Mouse (Mus musculus): ENCODE results near the gene Pif1. TPM values are rescaled to one million over a fixed set of nuclear protein-coding genes. Genes with fewer than 3 reads are reported as not detected.

The Pif1 gene
- total and polyA plus RNA-seq, 3 experiments, result 11.2 to 14.5 (median 12.2) TPM

DNA sequence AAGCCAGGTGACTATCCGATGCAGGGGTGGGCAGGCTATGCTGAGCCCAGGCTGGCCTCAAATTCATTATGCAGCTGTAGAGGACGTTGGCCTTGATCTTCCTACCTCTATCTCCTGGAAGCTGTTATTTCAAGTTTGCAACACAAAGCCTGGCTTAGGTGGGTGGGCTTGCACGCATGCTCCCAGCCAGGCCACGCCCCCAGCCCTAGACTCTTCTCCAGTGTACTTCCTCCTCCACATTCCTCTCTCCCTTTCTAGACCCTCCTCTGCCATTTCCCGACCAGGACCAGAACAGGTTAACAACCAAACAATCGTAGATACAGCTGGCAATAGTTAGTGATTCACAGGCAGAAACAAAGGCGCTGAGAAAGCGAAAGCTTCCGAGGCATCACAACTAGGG, 6.6 kb downstream of the Pif1 start:
- Histone ChIP-seq H3K4me2 (ENCODE audit: insufficient read depth, low read depth, poor library complexity, severe bottlenecking) (no peak overlapping the region), H3K27me3 (replicated peaks) (no peaks in the 10 kb centered on the region), H3K9me3 (replicated peaks; ENCODE audit: low read length) (peaks cover 6% of the 10 kb centered on the region), H3K4me1 (ENCODE audit: control insufficient read depth in 1 of 2, insufficient read depth in 2 of 2) (peaks cover 8 to 15% of the 10 kb centered on the region in 2 experiments; a peak in 3 of 4 replicates), H3K9ac (ENCODE audit: insufficient read depth, low read depth) (no peak overlapping the region), H3K4me3 (replicated peaks in 1 of 3; ENCODE audit: low read depth in 2 of 3, low read length in 2 of 3, poor library complexity in 1 of 3) (no peak overlapping the region), H3K36me3 (replicated peaks in 1 of 2; ENCODE audit: control insufficient read depth in 1 of 2, insufficient read depth in 1 of 2, low read length in 1 of 2) (peaks cover 38 to 74% of the 10 kb centered on the region in 2 experiments), H3K79me2 (replicated peaks; ENCODE audit: control insufficient read depth, extremely low read depth, insufficient read depth, poor library complexity, severe bottlenecking) (no peaks in the 10 kb centered on the region), H3K27ac (ENCODE audit: insufficient read depth, low read depth) (no peak overlapping the region)
- TF ChIP-seq TBP (conservative IDR thresholded peaks at IDR 0.05; ENCODE audit: low read depth, low read length), result no peak
- no peak for TF ChIP-seq IRF4 (IDR thresholded peaks at IDR 0.05; ENCODE audit: low read depth, low read length)
- no peak for TF ChIP-seq POLR2AphosphoS2 (IDR thresholded peaks at IDR 0.05; ENCODE audit: low read depth, low read length)
- TF ChIP-seq ETS1 (conservative IDR thresholded peaks at IDR 0.05; ENCODE audit: low read depth, low read length), result no peak
- TF ChIP-seq CTCF (conservative IDR thresholded peaks at IDR 0.05 in 1 of 2, IDR thresholded peaks at IDR 0.05 in 1 of 2; ENCODE audit: low read depth in 2 of 2, low read length in 2 of 2), result no peak
- TF ChIP-seq GABPA (IDR thresholded peaks at IDR 0.05; ENCODE audit: insufficient replicate concordance, low read depth, low read length), result no peak
- TF ChIP-seq KAT2A (IDR thresholded peaks at IDR 0.05; ENCODE audit: insufficient replicate concordance, low read length), result no peak
- no peak for TF ChIP-seq ZC3H11A (IDR thresholded peaks at IDR 0.05; ENCODE audit: low read depth, low read length)
- TF ChIP-seq TCF12 (IDR thresholded peaks at IDR 0.05; ENCODE audit: low read depth, low read length), result no peak
- TF ChIP-seq UBTF (IDR thresholded peaks at IDR 0.05; ENCODE audit: low read depth, low read length), result no peak
- no peak for TF ChIP-seq RCOR1 (conservative IDR thresholded peaks at IDR 0.05; ENCODE audit: low read depth, low read length)
- dilution Hi-C loops (cut with MboI; ENCODE audit: extremely low pct_ligation_motif_present, extremely low pct_unique_long_range_greater_than_20kb, low sequenced_read_pairs), result no loop called here
- no peak for DNase-seq (ENCODE audit: extremely low read depth)
- in situ Hi-C loops (cut with MboI; ENCODE audit: low pct_ligation_motif_present, low pct_unique_long_range_greater_than_20kb, low sequenced_read_pairs), result no loop called here

DNA sequence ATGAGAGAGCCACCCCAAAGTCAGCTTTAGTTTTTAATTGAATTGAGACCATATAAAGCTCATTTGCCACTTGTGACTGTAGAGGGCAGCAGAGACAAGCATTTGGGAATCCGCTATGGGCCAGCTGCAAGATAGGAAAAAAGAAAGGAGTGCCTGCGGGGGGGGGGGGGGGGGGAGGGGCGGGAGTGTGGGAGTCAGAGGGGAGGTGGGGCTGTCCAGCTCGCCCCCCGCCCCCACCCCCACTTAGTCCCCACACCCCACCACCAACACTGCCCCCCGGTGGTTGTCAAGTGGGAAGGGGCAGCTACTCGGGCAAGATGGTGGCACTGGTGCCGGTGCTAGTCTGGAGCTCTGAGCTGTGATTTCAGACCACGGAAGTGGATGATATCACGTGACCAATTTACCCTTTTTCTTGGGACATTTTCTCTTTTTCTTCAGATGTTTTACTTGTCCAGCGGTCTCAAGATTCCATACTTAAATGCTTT, 11.8 kb downstream of the Pif1 start:
- peak overlapping the region; percentile 25; the same call in 1 of the 2 replicates for H3K4me2 ChIP-seq (ENCODE audit: insufficient read depth, low read depth, poor library complexity, severe bottlenecking)
- no peak overlapping the region for H3K4me3 ChIP-seq (replicated peaks in 1 of 3; ENCODE audit: low read depth in 2 of 3, low read length in 2 of 3, poor library complexity in 1 of 3)
- TF ChIP-seq PAX5 (IDR thresholded peaks at IDR 0.05; ENCODE audit: low read length) (no peak), MAX (IDR thresholded peaks at IDR 0.05; ENCODE audit: low read length) (no peak), NELFE (IDR thresholded peaks at IDR 0.05; ENCODE audit: low read depth, low read length) (no peak), ELF1 (IDR thresholded peaks at IDR 0.05; ENCODE audit: low read depth, low read length) (peak; percentile 29; the same call in 1 of the 2 replicates), E2F4 (IDR thresholded peaks at IDR 0.05; ENCODE audit: insufficient replicate concordance, low read depth, low read length) (no peak), SIN3A (IDR thresholded peaks at IDR 0.05; ENCODE audit: low read length) (no peak), ZMIZ1 (IDR thresholded peaks at IDR 0.05; ENCODE audit: low read depth, low read length) (no peak), POLR2A (IDR thresholded peaks at IDR 0.05; ENCODE audit: low read depth, low read length) (no peak), RAD21 (IDR thresholded peaks at IDR 0.05; ENCODE audit: low read depth, low read length) (peak; percentile 51), IRF4 (IDR thresholded peaks at IDR 0.05; ENCODE audit: low read depth, low read length) (no peak), USF1 (IDR thresholded peaks at IDR 0.05; ENCODE audit: low read depth, low read length) (peak; percentile 79), ETS1 (conservative IDR thresholded peaks at IDR 0.05; ENCODE audit: low read depth, low read length) (no peak), USF2 (conservative IDR thresholded peaks at IDR 0.05; ENCODE audit: low read depth, low read length) (peak; percentile 83), SMC3 (IDR thresholded peaks at IDR 0.05; ENCODE audit: low read depth, low read length) (peak; percentile 28), EP300 (IDR thresholded peaks at IDR 0.05; ENCODE audit: low read length) (no peak), NRF1 (IDR thresholded peaks at IDR 0.05; ENCODE audit: low read depth, low read length) (no peak), MEF2A (IDR thresholded peaks at IDR 0.05; ENCODE audit: borderline replicate concordance, low read depth, low read length) (no peak), BHLHE40 (IDR thresholded peaks at IDR 0.05; ENCODE audit: low read depth, low read length) (peak; percentile 64), MXI1 (IDR thresholded peaks at IDR 0.05; ENCODE audit: low read depth, low read length) (no peak), POLR2AphosphoS2 (IDR thresholded peaks at IDR 0.05; ENCODE audit: low read depth, low read length) (no peak), CTCF (conservative IDR thresholded peaks at IDR 0.05 in 1 of 2, IDR thresholded peaks at IDR 0.05 in 1 of 2; ENCODE audit: low read depth in 2 of 2, low read length in 2 of 2) (peak in 1 of 2 experiments; percentile 67; a peak in 2 of 4 replicates), KAT2A (IDR thresholded peaks at IDR 0.05; ENCODE audit: insufficient replicate concordance, low read length) (no peak)
- H3K36me3 ChIP-seq (replicated peaks in 1 of 2; ENCODE audit: control insufficient read depth in 1 of 2, insufficient read depth in 1 of 2, low read length in 1 of 2), result peaks cover 10 to 26% of the 10 kb centered on the region in 2 experiments
- H3K9me3 ChIP-seq (replicated peaks; ENCODE audit: low read length), result peaks cover under 1% of the 10 kb centered on the region
- peak; percentile 49 for DNase-seq (ENCODE audit: extremely low read depth)
- no peaks in the 10 kb centered on the region for H3K27me3 ChIP-seq (replicated peaks)
- H3K79me2 ChIP-seq (replicated peaks; ENCODE audit: control insufficient read depth, extremely low read depth, insufficient read depth, poor library complexity, severe bottlenecking), result no peaks in the 10 kb centered on the region
- dilution Hi-C loops (cut with MboI; ENCODE audit: extremely low pct_ligation_motif_present, extremely low pct_unique_long_range_greater_than_20kb, low sequenced_read_pairs) (no loop called here), in situ Hi-C loops (cut with MboI; ENCODE audit: low pct_ligation_motif_present, low pct_unique_long_range_greater_than_20kb, low sequenced_read_pairs) (no loop called here)
- no peaks in the 10 kb centered on the region for H3K4me1 ChIP-seq (ENCODE audit: control insufficient read depth in 1 of 2, insufficient read depth in 2 of 2)
- H3K27ac ChIP-seq (ENCODE audit: insufficient read depth, low read depth), result no peak overlapping the region
- no peak overlapping the region for H3K9ac ChIP-seq (ENCODE audit: insufficient read depth, low read depth)
